Mouse (Mus musculus) liver, postnatal 0 days (tissue): ENCODE data around the gene Gm44596. TPM values are rescaled to one million over a fixed set of nuclear protein-coding genes. Genes with fewer than 3 reads are reported as not detected.
A peak's percentile ranks its signal among the peaks of the same experiment; 100 is the strongest.

Experiments used
- ATAC-seq: fragments of 200-750 bp; cut with Nextera tagmentation; 2 replicates; pipeline ENCODE4 v1.8.0; 2017; ENCODE audit warnings: mild to moderate bottlenecking, moderate library complexity
- DNase-seq: peaks from one replicate; pipeline ENCODE4 v3.0.0-alpha.2; 2016
- H3K27ac ChIP-seq: fragments of 300-500 bp; sonication (generic); 2 replicates; pipeline ENCODE4 v1.5.1; 2014; ENCODE audit warnings: antibody characterized with exemption, moderate library complexity, mild to moderate bottlenecking, low read depth
- H3K27me3 ChIP-seq: fragments of 300-500 bp; sonication (generic); 2 replicates; pipeline ENCODE4 v1.6.1; 2014; ENCODE audit warnings: low read length, control low read depth, mixed read lengths; ENCODE audit not compliant: insufficient read depth
- H3K36me3 ChIP-seq: fragments of 300-500 bp; sonication (generic); replicated peaks from 2 replicates; pipeline ENCODE4 v1.6.1; 2014; ENCODE audit warnings: mild to moderate bottlenecking, control low read depth, low read length, moderate library complexity, mixed read lengths; ENCODE audit not compliant: insufficient read depth
- H3K4me1 ChIP-seq: fragments of 300-500 bp; sonication (generic); 2 replicates; pipeline ENCODE4 v1.6.1; 2014; ENCODE audit warnings: antibody characterized with exemption, mild to moderate bottlenecking, control low read depth; ENCODE audit not compliant: insufficient read depth
- H3K4me2 ChIP-seq: fragments of 300-500 bp; sonication (generic); 2 replicates; pipeline ENCODE4 v1.6.1; 2014; ENCODE audit warnings: low read depth, mild to moderate bottlenecking, low read length, moderate library complexity, mixed read lengths
- H3K4me3 ChIP-seq: fragments of 300-500 bp; sonication (generic); 2 replicates; pipeline ENCODE4 v1.5.1; 2014; ENCODE audit warnings: low read depth, low read length
- H3K9ac ChIP-seq: fragments of 300-500 bp; sonication (generic); replicated peaks from 2 replicates; pipeline ENCODE4 v1.6.1; 2014; ENCODE audit warnings: mild to moderate bottlenecking, moderate library complexity
- H3K9me3 ChIP-seq: fragments of 300-500 bp; sonication (generic); 2 replicates; pipeline ENCODE4 v1.6.1; 2016; ENCODE audit warnings: mild to moderate bottlenecking, control low read depth, low read length, mixed read lengths
- CTCF ChIP-seq: sonication (generic); IDR thresholded peaks from 2 replicates; pipeline ENCODE4 v1.5.1; 2016; ENCODE audit warnings: antibody characterized with exemption, low read depth
- EP300 ChIP-seq: IDR thresholded peaks from 2 replicates; pipeline ENCODE4 v1.6.1; 2016; ENCODE audit warnings: antibody characterized with exemption, low read depth, mild to moderate bottlenecking
- WGBS: fragments of 180-500 bp; shearing (Covaris S2); extraction: QIAGEN DNeasy Blood & Tissue Kit; methylation state at CpG from one replicate; pipeline ENCODE4 v1.1.7; 2014; ENCODE audit not compliant: insufficient replicate concordance; 5-methylcytosine and 5-hydroxymethylcytosine counted together
- polyA plus RNA-seq: library from polyadenylated mRNA; unstranded; fragments of >200 nt; fragmentation: Nextera tagmentation; extraction: Ambion mirVana; gene quantifications from 2 replicates; pipeline ENCODE4 v1.2.1, GENCODE M21; 2015

The Gm44596 gene
- polyA plus RNA-seq, 1 experiment from 2014 or later: not detected

DNA sequence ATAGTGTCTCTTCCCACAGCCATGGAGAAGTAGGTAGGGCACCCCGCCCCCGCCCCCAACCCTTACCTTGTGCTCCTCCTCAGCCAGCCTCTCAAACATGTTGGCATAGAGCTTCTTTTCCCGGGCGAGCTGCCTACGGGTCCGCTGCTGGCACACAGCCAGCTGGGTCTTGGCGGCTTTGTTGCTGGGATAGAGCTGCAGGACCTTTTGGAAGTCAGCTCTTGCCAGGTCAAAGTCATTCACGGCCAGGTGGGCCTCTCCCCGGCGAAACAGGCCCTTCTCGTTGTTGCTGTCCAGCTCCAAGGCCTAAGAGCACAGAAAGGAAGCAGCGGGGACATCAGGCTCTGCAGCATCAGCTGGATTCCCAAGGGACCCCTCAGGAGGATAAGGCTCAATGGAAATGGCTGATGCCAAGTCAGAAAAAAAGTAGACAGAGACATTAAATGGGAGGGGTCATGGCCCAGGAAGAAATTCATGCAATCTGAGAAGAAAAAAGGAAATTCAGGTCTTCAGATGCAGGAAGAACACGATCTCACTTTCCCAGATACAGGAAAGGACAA lies 57.1 kb downstream of the Gm44596 start:
- Histone ChIP-seq H3K4me2 (no peak overlapping the region), H3K36me3 (peaks cover 61% of the 10 kb centered on the region), H3K4me3 (no peak overlapping the region), H3K4me1 (peaks cover 18% of the 10 kb centered on the region), H3K27ac (no peak overlapping the region), H3K9me3 (no peaks in the 10 kb centered on the region), H3K9ac (no peak overlapping the region), H3K27me3 (no peaks in the 10 kb centered on the region)
- DNase-seq (no peak), ATAC-seq (no peak)
- TF ChIP-seq EP300: no peak
- TF ChIP-seq CTCF: no peak
- 90% methylated on average over 13 of the region's 13 CpGs for WGBS

DNA sequence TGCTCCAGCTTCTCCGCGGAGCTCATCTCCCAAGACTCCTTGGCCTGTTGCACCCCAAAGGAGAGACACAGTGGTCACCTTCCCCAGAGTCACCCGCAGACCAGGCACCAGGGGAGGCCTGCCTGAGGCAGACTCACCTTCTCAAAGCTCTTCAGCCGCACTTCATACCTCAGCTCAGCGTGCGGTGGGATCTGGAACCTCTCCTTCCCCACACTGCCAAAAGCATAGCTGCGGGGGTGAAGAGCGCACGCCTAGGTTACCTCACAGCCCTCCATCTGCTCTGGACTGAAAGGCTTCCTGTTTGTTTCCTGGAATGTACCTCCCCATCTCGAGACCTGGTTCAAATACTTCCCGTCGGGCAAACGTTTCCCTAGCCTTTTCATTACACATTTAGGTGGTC lies 58.3 kb downstream of the Gm44596 start:
- H3K9me3 ChIP-seq: no peaks in the 10 kb centered on the region
- DNase-seq (no peak), ATAC-seq (no peak)
- no peak overlapping the region for H3K4me3 ChIP-seq
- no peak overlapping the region for H3K4me2 ChIP-seq
- WGBS: 87% methylated on average over 13 of the region's 13 CpGs
- TF ChIP-seq CTCF (no peak), EP300 (no peak)
- peaks cover 18% of the 10 kb centered on the region for H3K4me1 ChIP-seq
- H3K36me3 ChIP-seq: peaks cover 60% of the 10 kb centered on the region
- no peak overlapping the region for H3K27ac ChIP-seq
- no peaks in the 10 kb centered on the region for H3K27me3 ChIP-seq
- H3K9ac ChIP-seq: no peak overlapping the region

DNA sequence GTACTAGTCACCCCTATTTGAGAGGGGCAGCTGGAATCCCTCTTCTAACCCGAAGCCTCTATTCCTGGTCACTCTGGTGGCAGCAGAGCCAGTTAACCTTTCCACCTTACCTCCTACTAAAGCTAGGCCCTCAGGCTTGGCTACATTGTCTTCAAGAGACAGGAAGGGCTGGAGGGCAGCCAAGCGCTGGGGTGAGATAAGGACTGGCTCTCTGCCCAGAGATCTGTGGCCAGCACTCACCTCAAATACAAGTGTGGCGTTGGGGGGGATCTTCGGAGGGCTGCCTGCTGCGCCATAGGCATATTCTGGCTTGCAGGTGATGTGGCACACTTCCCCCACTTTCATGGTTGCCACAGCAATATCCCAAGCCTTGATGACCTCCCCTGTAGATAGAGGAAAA lies 60.2 kb downstream of the Gm44596 start:
- no peak for TF ChIP-seq CTCF
- no peak for TF ChIP-seq EP300
- peaks cover 47% of the 10 kb centered on the region for H3K36me3 ChIP-seq

DNA sequence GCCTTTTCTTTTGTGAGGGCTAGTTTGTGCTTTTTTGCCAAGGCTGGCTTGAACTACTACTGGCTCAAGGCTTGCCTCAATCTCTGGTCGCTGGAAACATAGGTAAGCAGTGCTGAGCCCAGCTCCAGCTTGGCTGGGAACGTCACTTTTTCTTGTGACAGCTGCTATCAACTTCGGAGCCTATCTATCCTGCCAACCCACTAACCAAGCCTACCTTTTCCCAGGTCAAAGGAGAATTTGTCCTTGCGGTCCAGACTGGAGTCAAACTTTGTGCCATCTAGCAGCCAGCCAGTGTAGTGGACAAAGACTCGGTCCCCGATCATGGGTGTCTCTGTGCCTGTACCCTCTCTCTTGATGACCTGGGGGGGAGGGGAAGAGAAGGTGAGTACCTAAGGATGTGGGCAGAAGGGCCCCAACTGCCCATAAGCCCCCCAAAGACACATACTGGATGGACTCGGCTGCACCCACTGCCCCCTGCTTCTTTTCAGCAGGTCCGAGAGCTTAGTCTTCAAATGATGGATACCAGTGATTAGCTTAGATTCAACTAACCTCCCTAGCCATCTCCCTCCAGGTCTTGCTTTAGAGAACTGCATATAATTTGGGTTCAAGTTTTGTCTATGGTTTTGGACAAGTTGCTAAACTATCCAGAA lies 61.2 kb downstream of the Gm44596 start:
- no peaks in the 10 kb centered on the region for H3K27me3 ChIP-seq
- peaks cover 40% of the 10 kb centered on the region for H3K36me3 ChIP-seq
- no peaks in the 10 kb centered on the region for H3K9me3 ChIP-seq
- H3K27ac ChIP-seq: no peak overlapping the region
- ATAC-seq (no peak), DNase-seq (no peak)
- H3K9ac ChIP-seq: no peak overlapping the region
- H3K4me1 ChIP-seq: peaks cover 23% of the 10 kb centered on the region
- TF ChIP-seq CTCF (no peak), EP300 (no peak)
- 73% methylated on average over 8 of the region's 8 CpGs for WGBS
- peak overlapping the region; percentile 91 for H3K4me2 ChIP-seq
- H3K4me3 ChIP-seq: no peak overlapping the region; the same call in 1 of the 2 replicates

More for the DNA sequence above, 60.2 kb downstream of the Gm44596 start:
- Histone ChIP-seq H3K4me1 (peaks cover 23% of the 10 kb centered on the region), H3K4me2 (peak overlapping the region; percentile 11; the same call in 1 of the 2 replicates), H3K4me3 (no peak overlapping the region), H3K27ac (no peak overlapping the region), H3K27me3 (no peaks in the 10 kb centered on the region), H3K9me3 (no peaks in the 10 kb centered on the region), H3K9ac (no peak overlapping the region)
- DNase-seq: peak; percentile 80
- no peak for ATAC-seq
- 31% methylated on average over 5 of the region's 5 CpGs for WGBS

DNA sequence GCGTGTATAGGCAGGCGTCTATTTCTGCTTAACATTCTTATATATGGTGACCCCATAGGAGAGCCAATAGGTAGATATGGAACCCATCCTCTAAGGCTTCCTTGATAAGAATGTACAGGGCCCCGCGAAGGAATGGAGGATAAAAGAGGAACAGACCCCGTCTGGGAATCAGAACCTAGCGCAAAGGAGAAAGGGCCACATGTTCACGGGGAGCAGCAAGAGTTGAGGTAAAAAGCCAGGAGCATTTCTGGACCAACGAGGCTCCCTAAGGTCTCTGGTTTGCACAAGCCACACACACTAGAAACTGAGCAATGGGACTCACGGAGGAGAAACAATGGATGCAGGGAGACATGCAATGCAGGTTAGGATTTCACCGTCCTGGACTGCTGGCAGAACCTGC lies 62.0 kb downstream of the Gm44596 start:
- TF ChIP-seq CTCF: no peak
- TF ChIP-seq EP300: no peak
- DNase-seq (no peak), ATAC-seq (no peak; the same call in 1 of the 2 replicates)
- Histone ChIP-seq H3K27me3 (no peaks in the 10 kb centered on the region), H3K4me3 (peak overlapping the region; percentile 83), H3K9ac (peak overlapping the region; percentile 77), H3K9me3 (no peaks in the 10 kb centered on the region), H3K4me2 (peak overlapping the region; percentile 91), H3K4me1 (peaks cover 23% of the 10 kb centered on the region), H3K36me3 (peaks cover 34% of the 10 kb centered on the region), H3K27ac (peak overlapping the region; percentile 79)
- WGBS: 4% methylated on average over 10 of the region's 10 CpGs

DNA sequence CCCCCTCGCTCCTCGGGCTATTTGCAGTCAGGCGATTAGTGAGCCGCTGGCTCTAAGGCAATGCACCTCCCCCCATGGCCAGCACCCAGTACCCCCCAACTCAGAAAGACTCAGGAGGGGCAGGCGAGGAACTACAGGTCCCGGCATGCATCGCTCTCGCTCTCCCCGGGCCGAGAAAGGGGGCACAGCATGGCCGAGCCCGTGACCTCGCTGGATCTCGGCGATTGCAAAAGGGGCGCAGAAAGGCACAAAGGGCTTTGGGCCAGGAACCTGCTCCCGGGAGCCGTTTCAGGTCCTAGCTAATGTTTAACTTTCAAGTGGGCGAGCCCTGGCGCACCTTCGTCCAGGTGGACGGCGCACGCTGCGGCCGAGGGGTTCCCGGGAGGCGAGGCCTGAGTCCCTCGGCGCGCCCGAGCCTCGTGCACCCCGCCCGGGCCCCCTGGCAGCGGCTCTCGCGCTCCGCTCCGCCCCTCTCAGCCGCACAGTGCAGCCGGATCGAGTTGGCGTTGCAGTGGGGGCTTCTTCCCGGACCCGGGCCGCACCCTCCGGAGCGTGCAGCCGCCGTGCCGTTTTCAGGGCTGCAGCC lies 62.5 kb downstream of the Gm44596 start:
- peak overlapping the region; percentile 83 for H3K4me3 ChIP-seq

More for the DNA sequence above, 62.5 kb downstream of the Gm44596 start:
- Histone ChIP-seq H3K36me3 (peaks cover 29% of the 10 kb centered on the region), H3K27ac (peak overlapping the region; percentile 79), H3K9me3 (no peaks in the 10 kb centered on the region), H3K4me2 (peak overlapping the region; percentile 91), H3K4me1 (peaks cover 23% of the 10 kb centered on the region), H3K27me3 (no peaks in the 10 kb centered on the region), H3K9ac (peak overlapping the region; percentile 77)
- under 1% methylated on average over 50 of the region's 52 CpGs for WGBS
- ATAC-seq (peak; percentile 77), DNase-seq (peak; percentile 85)
- no peak for TF ChIP-seq EP300
- TF ChIP-seq CTCF: no peak
